Mouse (Mus musculus) liver, embryonic 11.5 days (tissue): Measurements from ENCODE around the gene Lrrc66. TPM values are rescaled to one million over a fixed set of nuclear protein-coding genes. Genes with fewer than 3 reads are reported as not detected.
A peak's percentile ranks its signal among the peaks of the same experiment; 100 is the strongest.

Experiments
- ATAC-seq: fragments of 200-750 bp; cut with Nextera tagmentation; replicated peaks from 2 replicates; pipeline ENCODE4 v1.8.0; 2017; ENCODE audit warnings: moderate number of reproducible peaks, mild to moderate bottlenecking, moderate TSS enrichment, moderate library complexity; ENCODE audit not compliant: low FRiP score
- DNase-seq: peaks from one replicate; pipeline ENCODE4 v3.0.0-alpha.2; 2017; ENCODE audit warnings: low spot score
- H3K27ac ChIP-seq: fragments of 300-500 bp; sonication (generic); 2 replicates; pipeline ENCODE4 v1.5.1; 2014; ENCODE audit warnings: mild to moderate bottlenecking, low read depth, low read length, control low read depth
- H3K27me3 ChIP-seq: fragments of 300-500 bp; sonication (generic); replicated peaks from 2 replicates; pipeline ENCODE4 v1.6.1; 2014; ENCODE audit warnings: low read length, mixed read lengths; ENCODE audit not compliant: control insufficient read depth, insufficient read depth
- H3K36me3 ChIP-seq: fragments of 300-500 bp; sonication (generic); 2 replicates; pipeline ENCODE4 v1.6.1; 2014; ENCODE audit warnings: mild to moderate bottlenecking, low read length, moderate library complexity, mixed read lengths; ENCODE audit not compliant: control insufficient read depth, insufficient read depth
- H3K4me1 ChIP-seq: fragments of 300-500 bp; sonication (generic); replicated peaks from 2 replicates; pipeline ENCODE4 v1.6.1; 2014; ENCODE audit warnings: low read length, mixed read lengths; ENCODE audit not compliant: control insufficient read depth, insufficient read depth
- H3K4me2 ChIP-seq: fragments of 300-500 bp; sonication (generic); 2 replicates; pipeline ENCODE4 v1.6.1; 2014; ENCODE audit warnings: mild to moderate bottlenecking, control low read depth, moderate library complexity
- H3K4me3 ChIP-seq: fragments of 300-500 bp; sonication (generic); 2 replicates; pipeline ENCODE4 v1.5.1; 2014; ENCODE audit warnings: low read depth, low read length, control low read depth
- H3K9ac ChIP-seq: fragments of 300-500 bp; sonication (generic); 2 replicates; pipeline ENCODE4 v1.6.1; 2014; ENCODE audit warnings: low read depth, low read length, control low read depth
- H3K9me3 ChIP-seq: fragments of 300-500 bp; sonication (generic); 2 replicates; pipeline ENCODE4 v1.6.1; 2016; ENCODE audit warnings: low read length, inconsistent platforms, mixed read lengths; ENCODE audit not compliant: control insufficient read depth
- WGBS: fragments of 180-500 bp; shearing (Covaris S2); extraction: QIAGEN DNeasy Blood & Tissue Kit; methylation state at CpG from one replicate; pipeline ENCODE4 v1.1.7; 2014; 5-methylcytosine and 5-hydroxymethylcytosine counted together
- polyA plus RNA-seq: library from polyadenylated mRNA; unstranded; fragments of >200 nt; fragmentation: Nextera tagmentation; extraction: Ambion mirVana; gene quantifications from 2 replicates; pipeline ENCODE4 v1.2.1, GENCODE M21; 2014

The Lrrc66 gene
- 0.18 and 0.74 TPM in 2 replicates for polyA plus RNA-seq

GRCm38 (mm10) chr5:73632291-73632690 lies at the start of gene Lrrc66:
TSS of gene Lrrc66 (minus strand) at chr5:73632526.
- Histone ChIP-seq H3K27me3 (no peaks in the 10 kb centered on the region), H3K27ac (no peak within 1 kb of the TSS), H3K4me3 (no peak within 1 kb of the TSS), H3K36me3 (peaks cover 6% of the 10 kb centered on the region; the same call in 1 of the 2 replicates), H3K9ac (no peak within 1 kb of the TSS), H3K9me3 (peaks cover 3% of the 10 kb centered on the region; the same call in 1 of the 2 replicates), H3K4me2 (no peak within 1 kb of the TSS), H3K4me1 (peaks cover 6% of the 10 kb centered on the region)
- WGBS: 71% methylated on average over 8 of the region's 8 CpGs
- ATAC-seq (no peak), DNase-seq (no peak)

GRCm38 (mm10) chr5:73676626-73677025 lies 44.3 kb upstream of the Lrrc66 start:
- no peak for ATAC-seq
- Histone ChIP-seq H3K4me3 (no peak overlapping the region), H3K4me1 (no peaks in the 10 kb centered on the region), H3K9ac (no peak overlapping the region), H3K27ac (no peak overlapping the region), H3K9me3 (no peaks in the 10 kb centered on the region), H3K36me3 (no peaks in the 10 kb centered on the region), H3K27me3 (no peaks in the 10 kb centered on the region), H3K4me2 (no peak overlapping the region)
- DNase-seq: no peak
- WGBS: 81% methylated on average over 13 of the region's 13 CpGs

- no peaks in the 10 kb centered on the region for H3K9me3 ChIP-seq
- H3K9ac ChIP-seq: no peak overlapping the region
- H3K36me3 ChIP-seq: no peaks in the 10 kb centered on the region
- 81% methylated on average over 3 of the region's 3 CpGs for WGBS
- ATAC-seq (no peak), DNase-seq (no peak)
- no peak overlapping the region for H3K4me3 ChIP-seq
- no peaks in the 10 kb centered on the region for H3K4me1 ChIP-seq
- no peak overlapping the region for H3K27ac ChIP-seq
- no peak overlapping the region for H3K4me2 ChIP-seq
- no peaks in the 10 kb centered on the region for H3K27me3 ChIP-seq
Observed at GRCm38 (mm10) chr5:73675604-73676003, 43.3 kb upstream of the Lrrc66 start.

- H3K4me3 ChIP-seq: no peak overlapping the region
- ATAC-seq (no peak), DNase-seq (no peak)
- 45% methylated on average over 26 of the region's 26 CpGs for WGBS
- no peak overlapping the region for H3K4me2 ChIP-seq
- no peak overlapping the region for H3K9ac ChIP-seq
- no peak overlapping the region for H3K27ac ChIP-seq
- H3K9me3 ChIP-seq: no peaks in the 10 kb centered on the region
- H3K27me3 ChIP-seq: peaks cover 3% of the 10 kb centered on the region; the same call in 1 of the 2 replicates
- no peaks in the 10 kb centered on the region for H3K4me1 ChIP-seq
- H3K36me3 ChIP-seq: no peaks in the 10 kb centered on the region
Observed at GRCm38 (mm10) chr5:73669386-73669785, 37.1 kb upstream of the Lrrc66 start.

GRCm38 (mm10) chr5:73667877-73668276 lies 35.6 kb upstream of the Lrrc66 start:
- no peak overlapping the region for H3K27ac ChIP-seq
- no peak overlapping the region for H3K9ac ChIP-seq
- no peaks in the 10 kb centered on the region for H3K36me3 ChIP-seq
- ATAC-seq (no peak), DNase-seq (no peak)
- peaks cover 3% of the 10 kb centered on the region; the same call in 1 of the 2 replicates for H3K27me3 ChIP-seq
- no peaks in the 10 kb centered on the region for H3K4me1 ChIP-seq
- H3K4me2 ChIP-seq: no peak overlapping the region
- H3K4me3 ChIP-seq: no peak overlapping the region
- H3K9me3 ChIP-seq: no peaks in the 10 kb centered on the region
- 80% methylated on average over 2 of the region's 2 CpGs for WGBS

GRCm38 (mm10) chr5:73666695-73667094 lies 34.4 kb upstream of the Lrrc66 start:
- DNase-seq: no peak
- Histone ChIP-seq H3K4me3 (no peak overlapping the region), H3K9me3 (no peaks in the 10 kb centered on the region), H3K27me3 (peaks cover 3% of the 10 kb centered on the region; the same call in 1 of the 2 replicates), H3K27ac (no peak overlapping the region), H3K36me3 (no peaks in the 10 kb centered on the region), H3K9ac (no peak overlapping the region), H3K4me2 (no peak overlapping the region), H3K4me1 (no peaks in the 10 kb centered on the region)
- no peak for ATAC-seq
- 71% methylated on average over 2 of the region's 2 CpGs for WGBS

GRCm38 (mm10) chr5:73651855-73652201 lies 19.5 kb upstream of the Lrrc66 start:
- no peak overlapping the region for H3K27ac ChIP-seq
- DNase-seq (no peak), ATAC-seq (no peak)
- H3K27me3 ChIP-seq: peaks cover 64% of the 10 kb centered on the region
- H3K9ac ChIP-seq: no peak overlapping the region
- WGBS: 3% methylated on average over 4 of the region's 4 CpGs
- no peaks in the 10 kb centered on the region for H3K9me3 ChIP-seq
- H3K36me3 ChIP-seq: no peaks in the 10 kb centered on the region
- H3K4me1 ChIP-seq: peaks cover 6% of the 10 kb centered on the region; the same call in 1 of the 2 replicates
- H3K4me3 ChIP-seq: peak overlapping the region; percentile 56
- H3K4me2 ChIP-seq: peak overlapping the region; percentile 94

- under 1% methylated on average over 57 of the region's 57 CpGs for WGBS
- H3K27me3 ChIP-seq: peaks cover 67% of the 10 kb centered on the region
- no peak within 1 kb of the TSS for H3K27ac ChIP-seq
- H3K9me3 ChIP-seq: no peaks in the 10 kb centered on the region
- peaks cover 6% of the 10 kb centered on the region; the same call in 1 of the 2 replicates for H3K4me1 ChIP-seq
- 0 out of 2 replicates have a peak within 1 kb of the TSS, but pooled peaks have one; percentile 32 for H3K9ac ChIP-seq
- H3K4me3 ChIP-seq: peak within 1 kb of the TSS; percentile 56
- no peaks in the 10 kb centered on the region for H3K36me3 ChIP-seq
- ATAC-seq (no peak), DNase-seq (peak; percentile 43)
- H3K4me2 ChIP-seq: peak within 1 kb of the TSS; percentile 94
Observed at GRCm38 (mm10) chr5:73651061-73651854, 18.9 kb upstream of the Lrrc66 start, which contains the start of gene Spata18. TSS of gene Spata18 (plus strand) at chr5:73651379.
